Mouse (Mus musculus) liver, adult 2 months (tissue): ENCODE measurements around the gene Retn. TPM values are rescaled to one million over a fixed set of nuclear protein-coding genes. Genes with fewer than 3 reads are reported as not detected.
A peak's percentile ranks its signal among the peaks of the same experiment; 100 is the strongest.

ENCODE experiments used
- DNase-seq: peaks from one replicate; pipeline ENCODE4 v3.0.0-alpha.2; 2011; ENCODE audit warnings: low read depth, low spot score; ENCODE audit errors: extremely low read depth
- H3K27ac ChIP-seq: fragments of 200-500 bp; replicated peaks from 2 replicates; pipeline ENCODE4 v1.5.1; 2012; ENCODE audit warnings: low read depth, mild to moderate bottlenecking, control low read depth, inconsistent platforms, low read length; ENCODE audit not compliant: insufficient read depth
- H3K27me3 ChIP-seq: fragments of 200-500 bp; 2 replicates; pipeline ENCODE4 v1.6.1; 2012; ENCODE audit warnings: mild to moderate bottlenecking, moderate library complexity, low read length, inconsistent platforms; ENCODE audit not compliant: control insufficient read depth, insufficient read depth
- H3K36me3 ChIP-seq: fragments of 200-500 bp; 2 replicates; pipeline ENCODE4 v1.6.1; 2012; ENCODE audit warnings: low read length, inconsistent platforms; ENCODE audit not compliant: control insufficient read depth, insufficient read depth
- H3K4me1 ChIP-seq: fragments of 200-500 bp; 2 replicates; pipeline ENCODE4 v1.6.1; 2011; ENCODE audit warnings: low read length; ENCODE audit not compliant: control insufficient read depth, insufficient read depth
- H3K4me3 ChIP-seq: fragments of 200-500 bp; 2 replicates; pipeline ENCODE4 v1.5.1; 2011; ENCODE audit warnings: low read depth, mild to moderate bottlenecking, control low read depth, low read length, moderate library complexity; ENCODE audit not compliant: insufficient read depth
- H3K79me2 ChIP-seq: fragments of 200-500 bp; 2 replicates; pipeline ENCODE4 v1.6.1; 2012; ENCODE audit warnings: inconsistent platforms, mild to moderate bottlenecking, low read length, moderate library complexity; ENCODE audit not compliant: control insufficient read depth, insufficient read depth
- H3K9ac ChIP-seq: fragments of 200-500 bp; 2 replicates; pipeline ENCODE4 v1.6.1; 2012; ENCODE audit warnings: low read depth, mild to moderate bottlenecking, control low read depth, inconsistent platforms, low read length
- CTCF ChIP-seq: fragments of 200-500 bp; IDR thresholded peaks from 2 replicates; pipeline ENCODE4 v1.5.1; 2011; ENCODE audit warnings: low read depth, low read length, control low read depth
- POLR2A ChIP-seq: fragments of 200-500 bp; IDR thresholded peaks from 2 replicates; pipeline ENCODE4 v1.6.1; 2011; ENCODE audit warnings: low read length, control low read depth; ENCODE audit not compliant: insufficient read depth; ENCODE audit errors: extremely low read depth
- WGBS: fragments of 180-500 bp; shearing (Covaris S2); methylation state at CpG from one replicate; pipeline ENCODE4 v1.1.7; 2018; 5-methylcytosine and 5-hydroxymethylcytosine counted together
- polyA plus RNA-seq: library from polyadenylated mRNA; depleted of rRNA; stranded (reverse); fragments of >200 nt; gene quantifications from 2 replicates; pipeline ENCODE4 v1.2.3, GENCODE M21; 2012; rRNA removed
- total RNA-seq: library from RNA; depleted of rRNA; stranded (reverse); fragments of >200 nt; gene quantifications from 2 replicates; pipeline ENCODE4 v1.2.3, GENCODE M21; 2014; rRNA removed

Retn gene
- total RNA-seq = 0.09 and 0.54 TPM in 2 replicates
- polyA plus RNA-seq = not detected in 2 replicates

DNA sequence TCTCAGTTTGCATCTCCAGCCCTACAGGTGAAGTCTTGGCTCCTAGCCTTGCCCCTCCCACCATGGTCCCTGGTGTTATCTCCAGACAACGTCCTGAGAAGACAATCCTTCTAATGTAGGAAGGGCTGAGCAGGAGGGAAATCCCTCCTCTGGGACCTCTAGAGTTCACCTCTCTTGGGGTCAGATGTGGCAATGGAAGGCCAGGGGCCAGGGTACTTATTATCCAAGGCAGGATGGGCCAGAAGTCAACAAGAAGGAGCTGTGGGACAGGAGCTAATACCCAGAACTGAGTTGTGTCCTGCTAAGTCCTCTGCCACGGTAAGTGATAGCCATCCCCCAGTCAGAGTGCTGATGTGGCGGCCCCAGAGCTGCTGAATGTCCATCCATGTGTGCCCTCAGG is at the start of gene Retn:
Gene Retn (plus strand): TSS at position 245 of the 400 bp plus-strand sequence.
- no peaks in the 10 kb centered on the region for H3K79me2 ChIP-seq
- DNase-seq = no peak
- H3K36me3 ChIP-seq = no peaks in the 10 kb centered on the region
- H3K27ac ChIP-seq = no peak within 1 kb of the TSS
- H3K27me3 ChIP-seq = no peaks in the 10 kb centered on the region; the same call in 1 of the 2 replicates
- WGBS = 73% methylated on average over 3 of the region's 3 CpGs
- no peaks in the 10 kb centered on the region for H3K4me1 ChIP-seq
- no peak within 1 kb of the TSS for H3K4me3 ChIP-seq
- no peak within 1 kb of the TSS for H3K9ac ChIP-seq
- TF ChIP-seq CTCF = no peak
- TF ChIP-seq POLR2A = no peak

DNA sequence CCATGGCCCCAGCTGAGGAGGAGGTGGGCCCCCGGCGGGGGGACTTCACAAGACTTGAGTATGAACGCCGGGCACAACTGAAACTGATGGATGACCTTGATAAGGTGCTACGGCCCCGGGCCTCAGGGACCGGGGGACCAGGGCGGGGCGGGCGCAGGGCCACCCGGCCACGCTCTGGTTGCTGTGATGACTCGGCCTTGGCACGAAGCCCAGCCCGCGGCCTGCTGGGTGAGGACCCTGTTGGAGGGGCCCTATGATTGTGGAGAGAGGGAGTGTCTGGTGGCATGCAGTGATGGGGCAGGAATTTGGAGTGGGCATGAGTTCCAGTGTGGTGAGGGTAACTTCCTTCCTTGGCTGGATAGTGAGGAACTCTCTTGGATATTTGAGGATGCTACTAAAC is 49.0 kb upstream of the Retn start:
- no peaks in the 10 kb centered on the region for H3K27me3 ChIP-seq
- 75% methylated on average over 12 of the region's 16 CpGs for WGBS
- TF ChIP-seq POLR2A (no peak), CTCF (no peak)
- H3K36me3 ChIP-seq = peaks cover 18% of the 10 kb centered on the region
- H3K4me1 ChIP-seq = peaks cover 9% of the 10 kb centered on the region
- H3K4me3 ChIP-seq = no peak overlapping the region
- H3K27ac ChIP-seq = no peak overlapping the region
- H3K9ac ChIP-seq = no peak overlapping the region
- no peak for DNase-seq
- H3K79me2 ChIP-seq = no peaks in the 10 kb centered on the region

DNA sequence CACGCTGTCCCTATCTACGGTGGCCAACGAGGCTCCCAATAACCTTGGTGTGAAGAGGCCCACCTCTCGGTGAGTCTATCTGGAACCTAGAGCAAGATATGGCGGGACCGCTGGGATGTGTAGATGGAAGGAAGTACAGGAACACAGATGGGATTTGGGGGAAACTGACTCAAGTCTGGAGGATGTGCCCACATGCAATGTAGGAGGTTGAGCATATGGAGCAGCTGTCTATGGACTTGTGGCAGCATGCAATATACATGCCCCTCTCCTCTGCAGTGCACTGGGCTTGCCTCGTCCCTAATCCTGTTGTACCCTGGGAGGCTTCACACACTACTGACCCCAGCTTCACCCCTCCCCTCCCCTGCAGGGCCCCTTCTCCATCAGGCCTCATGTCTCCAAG is 47.7 kb upstream of the Retn start:
- H3K36me3 ChIP-seq = peaks cover 10% of the 10 kb centered on the region
- H3K79me2 ChIP-seq = no peaks in the 10 kb centered on the region
- TF ChIP-seq POLR2A (no peak), CTCF (no peak)
- peaks cover 9% of the 10 kb centered on the region for H3K4me1 ChIP-seq
- H3K4me3 ChIP-seq = no peak overlapping the region
- H3K9ac ChIP-seq = no peak overlapping the region
- no peak for DNase-seq
- H3K27me3 ChIP-seq = no peaks in the 10 kb centered on the region
- WGBS = 91% methylated on average over 7 of the region's 7 CpGs
- H3K27ac ChIP-seq = no peak overlapping the region

DNA sequence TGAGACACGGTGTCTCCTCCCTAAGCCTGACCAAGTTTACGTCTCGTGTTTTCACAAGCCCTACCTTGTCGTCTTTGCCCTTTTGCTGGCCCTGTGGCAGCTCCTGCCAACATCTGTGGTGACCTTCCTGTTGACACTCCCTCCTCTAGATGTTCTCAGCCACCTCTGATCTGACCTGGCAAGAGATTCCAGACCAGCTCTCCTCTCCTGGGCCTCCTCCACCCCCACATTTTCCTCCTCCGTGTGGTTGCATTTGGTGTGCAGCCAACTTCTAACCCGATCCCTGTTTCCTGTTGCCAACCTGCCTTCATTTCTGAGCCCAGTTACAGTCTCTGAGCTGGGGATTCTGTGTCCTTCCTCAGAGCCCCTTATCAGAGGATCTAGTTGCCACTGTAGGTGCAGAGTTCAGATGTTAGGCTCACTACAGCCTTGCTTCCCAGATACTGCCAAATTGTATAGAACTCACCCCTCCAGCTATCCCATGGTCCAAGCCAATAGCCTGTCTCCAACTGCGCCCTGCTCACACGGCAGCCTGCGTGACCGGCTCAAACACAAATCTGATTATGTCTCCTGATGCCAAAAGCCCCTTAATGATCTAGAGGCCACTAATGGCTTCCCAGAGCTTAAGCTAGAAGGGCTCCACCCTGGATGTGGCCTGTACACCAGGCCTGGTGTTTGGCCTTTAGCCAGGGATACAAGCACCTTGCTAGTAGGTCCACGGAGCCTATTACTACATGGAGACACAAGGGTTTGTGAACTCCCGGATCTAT is 46.3 kb upstream of the Retn start:
- DNase-seq = peak; percentile 85
- H3K36me3 ChIP-seq = peaks cover 6% of the 10 kb centered on the region; the same call in 1 of the 2 replicates
- no peaks in the 10 kb centered on the region for H3K27me3 ChIP-seq
- TF ChIP-seq POLR2A (no peak), CTCF (no peak)
- 45% methylated on average over 12 of the region's 12 CpGs for whole genome bisulfite sequencing
- H3K27ac ChIP-seq = peak overlapping the region; percentile 49
- H3K9ac ChIP-seq = no peak overlapping the region
- no peaks in the 10 kb centered on the region for H3K79me2 ChIP-seq
- peaks cover 9% of the 10 kb centered on the region for H3K4me1 ChIP-seq
- H3K4me3 ChIP-seq = no peak overlapping the region

DNA sequence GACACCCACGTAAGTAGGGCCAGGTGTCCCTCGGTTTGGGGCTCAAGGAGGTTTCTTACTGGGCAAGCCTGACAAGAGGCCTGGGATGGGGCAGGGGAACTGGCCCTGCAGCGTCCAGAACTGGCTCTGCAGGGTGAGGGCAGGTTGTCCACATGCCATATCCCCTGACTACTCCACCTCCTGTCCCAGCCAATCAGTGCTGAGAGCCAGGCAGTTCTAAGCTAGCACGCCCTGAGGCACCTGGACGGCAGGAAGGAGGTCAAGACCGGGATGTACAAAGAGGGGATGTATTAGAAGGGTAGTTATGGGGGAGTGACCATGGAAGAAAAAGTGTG is 45.8 kb upstream of the Retn start:
- Histone ChIP-seq H3K9ac (no peak overlapping the region), H3K27me3 (no peaks in the 10 kb centered on the region), H3K4me3 (no peak overlapping the region), H3K4me1 (peaks cover 9% of the 10 kb centered on the region), H3K36me3 (peaks cover 8% of the 10 kb centered on the region; the same call in 1 of the 2 replicates), H3K27ac (peak overlapping the region; percentile 49), H3K79me2 (no peaks in the 10 kb centered on the region)
- DNase-seq = peak; percentile 67
- TF ChIP-seq POLR2A = no peak
- no peak for TF ChIP-seq CTCF
- WGBS = 57% methylated on average over 6 of the region's 6 CpGs
